Mouse (Mus musculus) ES-E14 (cell line): Measurements from ENCODE around the gene Elavl4.

ENCODE experiments used
- CHD2 ChIP-seq: IDR thresholded peaks from 2 replicates; pipeline ENCODE4 v1.6.1; 2014; ENCODE audit warnings: mild to moderate bottlenecking, low read depth, low read length, inconsistent platforms
- HCFC1 ChIP-seq: IDR thresholded peaks from 2 replicates; pipeline ENCODE4 v1.6.1; 2012; ENCODE audit warnings: low read length, inconsistent platforms, borderline replicate concordance; ENCODE audit not compliant: insufficient read depth
- MAFK ChIP-seq: IDR thresholded peaks from 2 replicates; pipeline ENCODE4 v1.6.1; 2014; ENCODE audit warnings: mild to moderate bottlenecking, low read depth, low read length, inconsistent platforms; ENCODE audit not compliant: insufficient read depth
- ZC3H11A ChIP-seq: IDR thresholded peaks from 2 replicates; pipeline ENCODE4 v1.6.1; 2012; ENCODE audit warnings: low read depth, mild to moderate bottlenecking, inconsistent platforms, low read length, borderline replicate concordance
- ZNF384 ChIP-seq: IDR thresholded peaks from 2 replicates; pipeline ENCODE4 v1.6.1; 2012; ENCODE audit warnings: low read depth, low read length, inconsistent platforms

DNA sequence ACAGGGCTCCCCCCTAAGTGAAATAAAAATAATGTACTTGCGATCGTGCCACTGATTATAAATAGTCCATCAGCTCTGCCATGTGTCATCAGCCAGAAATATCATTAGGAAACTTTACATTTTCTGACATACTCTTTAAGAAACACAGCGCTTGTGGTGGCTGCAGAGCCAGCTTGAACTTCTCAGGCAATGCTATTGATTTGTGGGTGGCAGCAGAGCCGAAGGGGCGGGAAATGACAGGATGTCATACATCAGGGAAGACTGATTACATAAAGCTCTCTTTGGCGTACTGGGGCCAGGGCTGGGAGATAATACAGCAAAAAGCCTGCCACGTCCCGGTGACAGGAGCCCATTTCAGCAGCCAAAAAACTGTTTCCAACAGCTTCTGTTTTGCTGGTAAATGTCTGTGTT, 124.1 kb downstream of the Elavl4 start:
- TF ChIP-seq MAFK (no peak), ZC3H11A (no peak), HCFC1 (no peak), CHD2 (no peak), ZNF384 (no peak)
